Mouse (Mus musculus): ENCODE data around the gene Msi2. TPM values are rescaled to one million over a fixed set of nuclear protein-coding genes. Genes with fewer than 3 reads are reported as not detected.

Msi2 gene
- total RNA-seq, 2 experiments from 2014 or later = 10.2 to 13.9 TPM

DNA sequence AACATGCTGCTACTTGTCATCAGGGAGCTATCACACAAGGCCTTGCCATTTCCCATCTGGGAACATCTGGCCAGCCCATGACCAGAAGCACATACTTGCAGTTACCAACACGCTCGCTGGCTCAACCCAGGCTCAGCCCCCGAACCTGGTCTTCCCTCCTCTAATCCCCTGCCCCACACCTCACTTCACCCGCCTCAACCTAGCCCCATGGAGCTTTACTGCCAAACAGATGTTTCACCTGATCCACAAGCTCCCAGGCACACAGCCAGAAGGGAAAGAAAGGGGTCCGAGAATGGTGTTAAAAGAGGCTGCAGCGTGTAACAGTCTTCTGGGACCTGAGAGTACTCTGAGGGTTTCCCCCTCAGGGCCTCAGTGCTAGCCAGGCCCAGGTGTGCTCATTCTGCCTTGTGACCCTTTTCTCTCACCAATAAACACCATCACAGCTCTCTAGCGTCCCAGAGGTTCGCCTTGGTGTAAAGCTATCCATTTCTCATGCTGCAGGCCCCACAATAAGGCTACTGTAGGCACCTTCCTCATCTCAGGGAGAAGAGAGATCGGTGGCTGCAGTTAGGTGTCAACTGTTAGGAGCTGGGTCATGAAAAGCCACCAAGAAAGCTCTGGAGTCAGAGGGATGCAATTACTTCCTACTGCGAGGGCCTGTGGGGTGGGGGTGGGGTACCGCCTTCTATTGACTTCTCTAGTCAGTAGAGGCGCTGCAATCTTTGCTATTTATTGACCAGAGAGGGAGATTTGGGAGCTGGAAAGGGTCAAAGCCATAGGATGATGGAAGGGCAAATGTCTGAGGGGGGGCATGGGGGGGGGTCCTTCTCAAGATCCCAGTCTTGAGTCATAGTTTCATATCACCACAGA, 276.2 kb downstream of the Msi2 start:
- ATAC-seq (replicated peaks; ENCODE audit: low FRiP score, poor library complexity, severe bottlenecking) = no peak

DNA sequence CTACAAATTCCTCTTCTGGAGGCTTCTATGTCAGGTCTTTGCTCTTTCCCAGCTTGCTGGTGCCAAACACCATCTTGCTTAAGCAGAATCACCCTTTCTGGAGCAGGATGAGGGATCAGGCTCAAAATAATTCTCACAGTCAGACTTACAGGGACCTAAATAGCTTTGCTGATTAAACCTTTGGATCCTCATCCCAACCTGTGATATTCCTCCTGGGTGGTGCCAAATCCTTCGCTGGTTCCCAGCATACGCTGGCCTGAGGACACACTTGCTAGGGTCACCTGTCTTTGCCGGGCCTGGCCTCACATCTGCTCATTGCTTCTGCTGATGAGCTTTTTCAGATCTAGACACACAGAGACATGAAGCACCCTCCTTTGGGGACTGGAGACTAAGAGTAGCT, 279.7 kb downstream of the Msi2 start:
- no peak for ATAC-seq (replicated peaks; ENCODE audit: low FRiP score, poor library complexity, severe bottlenecking)

DNA sequence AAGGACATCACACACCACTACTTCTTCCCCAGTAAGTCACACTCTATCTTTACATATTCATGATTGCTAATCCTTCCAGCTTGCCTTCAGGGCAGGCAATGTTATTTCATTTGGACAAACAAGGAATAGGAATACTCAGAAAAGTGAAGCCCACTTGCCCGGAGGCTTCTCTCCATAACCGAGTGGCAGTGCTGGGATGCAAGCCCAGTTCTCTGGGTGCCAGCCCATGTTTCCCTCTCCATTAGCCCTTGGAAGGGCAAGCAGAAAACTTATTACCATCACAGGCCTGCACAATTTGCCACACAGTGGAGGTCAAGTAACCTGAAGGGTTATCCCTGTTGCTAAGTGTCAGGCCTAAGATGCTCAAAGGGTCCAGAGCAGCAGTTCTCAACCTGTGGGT, 281.7 kb downstream of the Msi2 start:
- ATAC-seq (replicated peaks; ENCODE audit: low FRiP score, poor library complexity, severe bottlenecking) = no peak

DNA sequence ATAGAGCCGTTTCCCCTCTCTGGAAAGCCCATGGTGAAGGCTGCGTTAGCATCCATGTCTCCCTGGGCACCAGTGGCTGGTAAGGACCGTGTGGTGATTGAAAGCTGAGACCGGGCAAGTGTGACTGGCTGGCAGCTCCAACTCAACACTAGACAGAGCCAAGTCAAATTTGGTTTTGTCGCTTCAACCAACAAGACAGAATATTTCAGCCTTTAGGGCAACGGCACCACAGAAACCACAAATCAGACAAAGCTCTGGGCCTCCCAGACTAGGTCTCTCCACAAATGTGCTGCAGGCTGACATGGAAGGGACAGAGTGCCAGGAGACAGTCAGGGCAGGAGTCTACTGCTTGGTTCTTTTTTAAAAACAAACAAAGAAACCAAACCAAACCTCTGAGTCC, 282.8 kb downstream of the Msi2 start:
- ATAC-seq (replicated peaks; ENCODE audit: low FRiP score, poor library complexity, severe bottlenecking) = no peak

DNA sequence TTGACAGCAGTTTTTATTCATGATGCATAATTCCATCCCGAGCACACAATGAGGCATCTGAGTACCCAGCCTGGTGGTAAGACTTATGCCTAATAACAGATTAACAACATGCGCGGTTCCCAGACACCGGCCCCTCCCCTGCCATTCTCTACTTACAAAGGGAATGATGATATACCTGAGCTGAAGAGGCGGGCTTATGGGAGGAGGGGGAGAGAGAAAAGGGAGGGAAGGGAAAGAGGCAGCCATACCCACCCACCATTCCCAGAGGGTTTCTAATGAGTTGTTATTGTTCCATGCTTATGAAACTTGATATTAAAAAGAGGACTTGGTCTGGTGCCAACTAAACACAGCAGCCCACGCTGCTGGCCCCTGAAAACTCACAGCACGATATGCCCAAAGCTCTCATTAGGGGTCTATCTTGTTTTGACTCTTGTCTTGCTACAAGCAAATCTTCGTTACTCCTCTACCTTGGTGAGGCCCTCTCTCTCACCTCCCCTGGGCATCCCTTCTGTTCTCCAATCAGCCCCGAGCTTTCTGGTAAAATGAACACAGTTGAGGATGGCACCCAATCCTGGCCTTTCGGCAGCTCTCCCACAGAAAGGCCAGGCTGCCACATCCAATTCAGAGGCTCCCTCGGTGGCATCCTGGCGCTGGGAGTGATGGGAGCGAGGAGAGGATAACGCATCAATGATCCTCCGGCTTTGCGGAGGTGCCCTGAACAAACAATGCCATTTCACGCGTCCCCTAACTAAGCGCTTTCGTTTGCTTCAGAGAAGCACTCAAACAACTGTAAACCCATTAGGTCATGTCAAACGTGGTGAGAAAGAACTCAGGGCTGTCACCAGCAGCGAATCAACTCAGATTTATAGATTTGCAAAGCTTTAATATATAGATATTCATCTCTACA, 286.7 kb downstream of the Msi2 start:
- ATAC-seq (replicated peaks; ENCODE audit: low FRiP score, poor library complexity, severe bottlenecking) = no peak

DNA sequence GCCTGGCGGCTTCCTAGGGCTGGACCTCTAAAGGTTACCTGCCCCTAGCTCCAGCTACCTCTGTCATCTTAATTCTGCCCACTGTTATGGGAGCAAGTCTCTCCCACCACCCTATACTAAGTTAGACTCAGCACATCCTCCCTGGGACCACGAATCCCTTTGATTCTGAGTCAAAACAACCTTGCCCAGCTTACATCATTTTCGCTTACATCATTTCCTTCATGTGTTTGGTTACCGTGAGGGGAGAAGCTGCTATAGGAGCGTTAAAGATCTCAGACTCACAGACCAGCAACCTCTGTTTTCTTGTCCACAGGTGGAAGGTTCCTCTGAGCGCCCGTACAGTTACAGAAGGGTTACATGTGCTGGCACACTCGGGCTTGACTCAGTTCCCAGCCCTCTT, 288.0 kb downstream of the Msi2 start:
- ATAC-seq (replicated peaks; ENCODE audit: low FRiP score, poor library complexity, severe bottlenecking) = no peak

DNA sequence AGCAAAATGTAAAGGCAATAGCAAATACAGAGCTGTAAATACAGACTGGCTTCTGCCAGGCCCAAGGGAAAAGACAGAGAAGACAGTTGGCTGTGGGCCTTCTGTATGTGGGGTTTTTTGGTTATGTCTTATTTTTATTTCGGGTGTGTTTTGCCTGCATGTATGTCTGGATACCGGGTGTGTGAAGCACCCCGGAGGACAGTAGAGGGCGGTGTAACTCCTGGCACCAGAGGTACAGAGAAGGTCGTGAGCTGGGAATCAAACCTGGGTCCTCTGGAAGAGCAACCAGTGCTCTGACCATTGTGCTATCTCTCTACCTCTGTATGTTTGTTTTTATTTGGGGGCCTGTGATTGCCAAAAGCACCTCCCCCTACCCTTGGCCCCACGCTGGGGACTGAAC, 288.6 kb downstream of the Msi2 start:
- no peak for ATAC-seq (replicated peaks; ENCODE audit: low FRiP score, poor library complexity, severe bottlenecking)

DNA sequence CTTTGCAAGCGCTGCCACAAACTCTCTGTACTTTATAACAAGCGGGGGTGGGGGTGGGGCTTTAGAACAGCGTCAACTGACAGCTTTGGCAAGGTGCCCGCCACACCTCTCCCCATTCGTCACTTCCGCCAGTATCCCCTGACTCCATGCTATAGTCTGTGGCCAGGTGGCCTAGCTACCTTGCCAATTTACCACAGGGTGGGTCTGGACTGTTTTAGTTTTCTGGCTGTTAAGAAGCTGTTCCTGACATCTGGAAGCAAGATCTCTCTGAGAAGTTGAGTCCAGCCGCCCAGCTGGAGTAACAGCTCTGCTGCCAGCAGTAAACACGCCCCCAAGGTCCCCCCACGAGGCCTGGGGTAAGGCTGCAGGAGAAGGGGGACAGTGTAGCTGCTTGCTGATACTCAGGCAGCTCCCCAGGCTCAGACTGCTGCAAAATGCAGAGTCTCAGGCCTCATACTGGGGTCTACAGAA, 292.6 kb downstream of the Msi2 start:
- peak; percentile 60 for ATAC-seq (replicated peaks; ENCODE audit: low FRiP score, poor library complexity, severe bottlenecking)

DNA sequence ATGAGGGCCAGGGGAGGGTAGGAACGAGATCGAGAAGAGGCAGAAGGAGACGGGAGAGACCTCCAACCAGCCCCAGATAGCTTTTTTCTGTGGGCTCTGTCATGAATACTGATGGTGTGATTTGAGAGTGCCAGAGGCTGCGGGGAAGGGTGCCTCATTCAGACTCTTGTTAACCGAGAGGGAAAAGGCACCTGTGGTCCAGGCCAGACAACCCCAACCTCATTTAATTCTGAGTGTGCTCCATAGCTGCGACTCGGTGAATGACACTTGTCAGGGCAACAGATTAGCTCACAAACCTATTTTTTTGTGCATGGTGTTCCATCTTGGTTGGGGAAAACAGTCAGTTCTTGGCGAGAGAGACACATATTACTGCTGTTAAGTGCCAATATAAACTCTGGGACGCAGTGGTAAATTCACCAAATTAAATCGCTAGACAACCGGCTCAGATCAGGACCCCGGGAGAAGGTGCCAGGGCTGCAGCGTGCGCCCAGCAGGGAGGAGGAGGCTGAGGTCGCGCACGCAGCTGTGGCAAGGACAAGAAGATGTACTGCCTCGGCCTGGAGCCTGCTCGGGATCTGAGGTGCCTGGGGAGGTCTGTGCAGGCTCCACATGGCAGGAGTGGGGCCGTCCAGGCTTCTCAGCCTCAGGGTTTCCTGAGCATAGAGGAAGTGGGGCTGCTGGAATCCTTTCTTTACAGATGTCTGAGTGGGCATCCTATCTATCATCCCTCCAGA, 294.1 kb downstream of the Msi2 start:
- no peak for ATAC-seq (replicated peaks; ENCODE audit: low FRiP score, poor library complexity, severe bottlenecking)

DNA sequence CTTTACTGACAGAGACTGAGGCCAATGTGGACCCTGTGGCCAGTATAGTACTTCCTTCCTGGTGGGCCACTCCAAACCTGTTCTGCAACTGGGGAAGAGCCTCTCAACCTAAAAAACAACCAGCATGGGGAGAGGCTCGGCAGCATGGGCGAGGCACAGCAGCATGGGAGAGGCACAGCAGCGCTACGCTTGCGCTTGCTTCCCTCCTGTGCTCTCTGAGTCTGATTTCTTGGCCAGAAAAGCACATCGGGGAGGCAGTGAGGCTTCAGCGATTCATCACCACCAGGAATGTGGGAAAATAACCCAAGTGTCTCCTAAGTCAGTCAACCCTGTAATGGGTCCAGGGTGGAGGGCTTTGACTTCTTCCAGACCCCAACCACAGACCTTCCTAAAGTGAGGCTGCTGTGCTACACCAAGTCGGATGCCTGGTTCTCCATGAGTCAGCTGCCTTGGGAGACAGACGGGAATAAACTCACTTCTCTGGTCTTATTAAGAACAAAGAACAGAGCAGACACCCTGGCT, 297.2 kb downstream of the Msi2 start:
- 0 out of 2 replicates have a peak, but pooled peaks have one; percentile 42 for ATAC-seq (replicated peaks; ENCODE audit: low FRiP score, poor library complexity, severe bottlenecking)

DNA sequence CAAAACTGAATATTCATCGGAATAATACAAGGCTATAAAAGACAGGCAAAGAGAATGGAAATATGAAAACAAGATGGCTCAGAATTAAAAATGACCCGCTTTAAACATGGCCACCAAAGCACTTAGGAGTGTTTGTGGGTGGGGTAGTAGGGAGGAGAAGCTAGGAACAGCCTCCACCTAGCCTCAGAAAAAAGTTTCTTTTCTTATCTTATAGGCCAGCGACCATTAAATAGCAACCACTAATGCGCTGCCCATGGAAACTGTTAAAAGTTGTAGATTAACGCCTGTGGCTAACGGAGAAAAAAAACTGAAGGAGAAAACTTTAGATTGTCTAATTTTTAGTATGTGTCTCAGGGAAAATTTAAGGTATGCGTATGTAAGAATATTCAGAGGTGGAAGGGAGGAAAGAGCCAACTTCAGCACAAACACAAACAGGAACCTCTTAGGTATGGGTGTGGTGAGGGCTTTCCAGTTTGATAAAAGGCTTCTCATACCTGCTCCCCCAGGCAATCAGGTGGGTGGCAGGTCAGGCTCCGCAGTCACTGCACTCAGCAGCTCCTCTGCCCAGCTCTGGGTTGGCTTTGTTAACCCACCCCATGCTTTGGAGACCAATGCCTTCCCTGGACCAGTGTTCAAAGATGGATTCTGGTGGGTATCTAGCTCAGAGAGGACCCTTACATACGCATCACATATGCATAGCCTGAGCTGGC, 298.5 kb downstream of the Msi2 start:
- peak; percentile 84 for ATAC-seq (replicated peaks; ENCODE audit: low FRiP score, poor library complexity, severe bottlenecking)

DNA sequence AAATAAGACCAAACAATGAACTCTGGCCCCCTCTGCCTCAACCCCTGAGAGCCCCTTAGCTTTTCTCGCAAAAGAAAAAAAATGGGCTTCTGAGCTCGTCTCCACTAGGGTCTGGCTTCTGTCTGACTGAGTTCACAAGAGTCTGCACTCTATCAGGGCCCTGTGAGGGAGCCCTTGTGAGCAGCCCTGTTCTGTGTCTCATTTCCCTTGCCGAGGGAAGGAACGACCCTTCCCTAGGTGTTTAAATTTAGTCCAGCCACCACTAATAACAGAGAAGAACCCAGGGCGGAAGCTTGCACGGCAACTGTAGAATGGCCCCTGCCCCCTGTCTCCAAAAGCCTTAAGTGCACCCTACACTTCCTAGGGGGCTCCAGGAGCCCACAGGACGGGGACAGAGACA, 299.2 kb downstream of the Msi2 start:
- no peak for ATAC-seq (replicated peaks; ENCODE audit: low FRiP score, poor library complexity, severe bottlenecking)

DNA sequence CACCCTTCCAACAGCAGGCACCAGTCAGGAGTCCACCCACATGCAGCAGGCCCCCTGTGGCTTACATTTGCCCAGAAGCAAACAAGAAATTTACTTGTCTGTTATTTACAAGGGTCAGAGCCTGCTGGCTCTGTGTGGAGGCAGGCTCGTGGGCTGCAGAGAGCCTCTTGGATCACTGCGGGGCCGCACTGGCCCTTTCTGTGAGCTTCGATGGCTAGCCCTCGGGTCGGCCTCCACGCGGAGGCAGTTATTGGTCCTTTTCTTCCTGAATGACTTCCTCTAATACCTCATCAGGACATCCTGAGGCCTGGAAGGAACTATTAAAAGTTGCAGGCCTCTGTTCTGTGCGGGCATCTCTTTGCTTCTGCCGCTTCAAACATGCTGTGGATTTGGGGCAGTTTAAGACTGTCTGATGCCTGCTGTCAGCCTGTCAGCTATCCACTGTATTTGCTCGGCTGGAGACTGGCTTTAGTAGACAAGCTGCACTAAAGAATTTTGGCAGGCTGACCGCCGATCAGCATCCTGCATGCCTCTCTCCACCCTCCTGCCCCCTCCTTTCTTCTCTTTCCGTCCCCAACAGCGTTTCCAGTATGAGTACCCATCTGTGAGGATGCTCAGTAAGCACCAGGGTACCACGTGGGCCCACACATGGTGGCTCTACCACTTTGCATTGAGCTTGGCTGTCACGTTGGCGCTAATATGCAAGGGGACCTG, 304.0 kb downstream of the Msi2 start:
- ATAC-seq (replicated peaks; ENCODE audit: low FRiP score, poor library complexity, severe bottlenecking) = no peak

DNA sequence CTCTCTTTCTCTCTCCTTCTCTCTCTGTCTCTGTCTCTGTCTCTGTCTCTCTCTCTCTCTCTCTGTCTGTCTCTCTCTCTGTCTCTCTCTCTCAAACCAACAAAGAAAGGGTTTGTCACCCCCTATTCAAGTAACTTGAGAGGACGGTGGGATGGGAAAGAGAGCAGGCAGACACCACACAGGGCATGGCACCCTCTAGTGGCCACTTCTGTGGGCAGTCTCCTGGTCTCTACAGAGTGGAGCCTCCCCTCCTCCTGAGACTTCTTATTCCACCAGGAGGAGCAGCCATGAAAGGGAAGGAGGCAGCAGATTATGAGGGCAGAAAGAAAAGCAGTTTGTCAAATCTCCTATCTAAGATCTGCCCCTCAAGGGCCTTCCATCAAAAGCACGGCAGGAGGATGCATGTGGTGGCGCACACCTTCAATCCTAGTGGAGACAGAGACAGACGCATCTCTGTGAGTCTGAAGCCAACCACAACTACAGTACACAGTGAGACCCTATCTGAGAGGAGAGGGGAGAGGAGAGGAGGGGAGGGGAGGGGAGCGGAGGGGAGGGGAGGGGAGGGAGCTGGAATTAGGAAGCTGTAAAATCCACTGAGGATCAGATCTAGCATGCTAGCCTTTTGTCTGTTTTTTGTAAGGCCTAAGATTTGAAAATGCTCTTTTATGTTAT, 305.8 kb downstream of the Msi2 start:
- ATAC-seq (replicated peaks; ENCODE audit: low FRiP score, poor library complexity, severe bottlenecking) = 0 out of 2 replicates have a peak, but pooled peaks have one; percentile 57

DNA sequence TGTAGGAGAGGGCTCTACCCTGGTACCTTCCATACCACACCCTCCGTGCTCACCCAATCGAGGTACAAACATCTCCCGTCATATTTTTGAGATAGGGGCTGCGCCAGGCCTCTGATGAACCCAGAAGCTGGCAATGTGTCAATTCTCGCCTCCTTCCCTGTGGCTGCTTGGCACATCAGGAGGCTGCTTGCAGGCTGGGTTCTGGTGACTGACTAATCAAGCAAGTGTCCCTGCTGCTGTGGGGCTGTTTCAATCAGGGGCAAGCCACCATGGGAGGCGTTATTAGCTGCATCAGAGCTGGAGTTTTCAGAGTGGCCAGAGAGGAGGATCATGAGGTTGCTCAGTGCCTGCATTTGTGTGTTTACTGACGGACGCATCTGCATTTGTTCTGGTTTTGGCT, 310.0 kb downstream of the Msi2 start:
- no peak for ATAC-seq (replicated peaks; ENCODE audit: low FRiP score, poor library complexity, severe bottlenecking)

DNA sequence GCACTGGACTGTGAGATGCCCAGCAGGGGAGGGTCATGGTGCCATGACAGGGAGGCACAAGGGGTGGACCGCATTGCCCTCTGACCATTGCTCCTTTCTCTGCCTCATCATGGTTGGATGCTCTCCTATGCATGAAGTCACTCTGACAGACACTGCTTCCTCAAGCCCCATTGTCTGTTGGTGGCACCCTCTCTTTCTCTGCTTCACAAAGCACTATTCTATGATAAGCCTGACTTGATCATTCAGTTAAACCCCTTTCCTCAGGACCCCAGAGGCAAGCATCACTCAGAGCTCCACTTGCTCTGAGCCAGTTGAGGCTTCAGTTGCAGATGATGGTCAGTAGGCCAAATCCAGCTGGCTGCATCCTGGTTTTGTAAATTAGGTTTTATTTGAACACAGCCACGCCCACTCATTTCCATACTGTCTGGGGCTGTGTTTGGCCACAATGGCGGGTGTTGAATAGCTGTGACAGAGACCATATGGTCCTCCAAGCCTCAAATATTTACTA, 311.9 kb downstream of the Msi2 start:
- no peak for ATAC-seq (replicated peaks; ENCODE audit: low FRiP score, poor library complexity, severe bottlenecking)

DNA sequence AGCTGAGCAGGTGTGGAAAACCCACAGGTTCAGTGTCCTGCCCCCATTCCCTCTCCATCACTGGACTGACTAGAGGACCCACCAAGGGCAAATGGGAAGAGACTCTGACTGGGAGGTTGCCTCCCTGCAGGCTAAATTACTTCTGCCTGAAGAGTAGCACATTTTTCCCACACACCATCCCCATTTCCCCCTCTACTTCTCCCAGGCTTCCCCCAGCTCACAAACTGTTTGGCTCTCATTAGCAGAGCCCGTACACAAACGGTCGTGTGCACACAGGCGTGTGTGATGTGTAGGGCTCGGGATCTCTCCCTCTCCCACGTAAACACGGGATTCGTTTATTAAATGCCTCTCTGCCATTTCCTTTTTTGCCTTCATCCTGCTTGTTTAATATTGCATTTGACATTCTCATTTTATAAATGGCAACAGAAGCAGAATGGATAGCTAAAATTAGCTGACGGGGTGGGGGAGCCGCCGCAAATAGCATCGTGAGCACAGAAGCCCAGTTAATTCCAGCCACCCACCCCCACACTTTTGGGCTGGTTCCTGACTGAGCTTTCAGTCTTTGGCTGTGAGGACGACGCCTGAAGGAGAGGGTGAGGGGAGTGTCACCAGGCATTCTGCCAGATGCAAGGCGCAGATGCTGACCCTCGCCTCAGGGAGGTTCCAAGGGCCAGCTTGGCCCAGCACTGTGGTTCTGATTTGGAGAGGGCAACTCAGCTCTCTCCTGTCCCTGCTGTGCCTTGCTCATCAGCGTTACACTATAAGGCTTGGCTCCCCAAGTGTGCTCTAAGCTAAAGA, 313.3 kb downstream of the Msi2 start:
- ATAC-seq (replicated peaks; ENCODE audit: low FRiP score, poor library complexity, severe bottlenecking) = no peak
